Mouse (Mus musculus) embryonic fibroblast, embryonic 13.5 days (primary cell): Measurements from ENCODE around the gene Tmem88b.

Experiments used
- CTCF ChIP-seq: IDR thresholded peaks from 2 replicates; pipeline ENCODE4 v1.5.1; 2011; ENCODE audit warnings: mild to moderate bottlenecking, control low read depth, low read length, moderate library complexity, borderline replicate concordance; ENCODE audit not compliant: insufficient read depth
- POLR2A ChIP-seq: IDR thresholded peaks from 2 replicates; pipeline ENCODE4 v1.6.1; 2011; ENCODE audit warnings: low read depth, mild to moderate bottlenecking, control low read depth, low read length, moderate library complexity

GRCm38 (mm10) chr4:155744474-155744873 is 41.2 kb downstream of the Tmem88b start:
- TF ChIP-seq CTCF (no peak), POLR2A (no peak)
